Mouse (Mus musculus) layer of hippocampus, postnatal 36 days (tissue): ENCODE measurements at regions not wholly inside any gene's neighbourhood (a gene's known extent, or its start where the extent isn't known, plus 50 kb on each side); places are given as distances from the start of the nearest gene placed in this dataset.

Experiments
- DNase-seq, 2 experiments: peaks; one replicate each; pipeline ENCODE4 v3.0.0; 2022

GRCm38 (mm10) chr4:8953181-8953580, 714.3 kb upstream of the Car8 start:
- no peak for DNase-seq

DNA sequence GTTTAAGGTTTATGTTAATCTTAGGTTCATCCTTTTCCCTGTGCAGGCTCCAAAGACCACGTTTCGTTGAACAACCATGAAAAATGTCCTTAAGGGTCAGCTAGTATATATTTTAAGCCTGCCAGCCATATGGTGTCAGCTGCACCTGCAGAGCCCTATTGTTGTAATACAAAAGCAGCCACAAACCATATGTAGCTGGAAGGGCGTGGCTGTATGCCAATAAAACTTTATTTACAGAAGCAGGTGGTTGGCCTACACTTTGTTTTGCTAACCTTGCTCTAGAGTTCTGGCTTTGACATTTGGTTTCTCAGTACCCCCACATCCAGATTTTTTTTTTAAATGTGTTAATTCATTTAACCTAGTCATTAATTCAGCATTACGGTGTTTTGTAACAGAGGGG, 711.1 kb upstream of the Car8 start:
- no peak for DNase-seq

DNA sequence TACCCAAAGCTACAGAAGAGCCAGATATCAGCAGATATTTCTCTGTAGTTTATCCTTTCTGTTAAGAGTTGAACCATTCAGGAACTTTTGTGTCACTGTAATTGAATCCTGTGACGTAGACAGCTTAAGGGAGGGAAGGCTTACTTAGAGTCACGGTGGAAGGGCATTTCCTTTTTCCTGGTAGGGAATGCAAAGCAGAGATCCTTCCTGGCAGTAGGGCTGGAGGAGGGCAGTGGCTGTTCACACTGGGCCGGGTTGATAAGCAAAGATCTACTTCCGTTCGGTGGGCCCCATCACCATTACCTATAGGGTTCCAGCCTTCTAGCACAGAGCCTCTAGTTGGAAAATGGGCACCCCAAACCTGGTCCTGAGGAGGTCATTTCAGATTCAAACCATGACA, 710.7 kb upstream of the Car8 start:
- no peak for DNase-seq

DNA sequence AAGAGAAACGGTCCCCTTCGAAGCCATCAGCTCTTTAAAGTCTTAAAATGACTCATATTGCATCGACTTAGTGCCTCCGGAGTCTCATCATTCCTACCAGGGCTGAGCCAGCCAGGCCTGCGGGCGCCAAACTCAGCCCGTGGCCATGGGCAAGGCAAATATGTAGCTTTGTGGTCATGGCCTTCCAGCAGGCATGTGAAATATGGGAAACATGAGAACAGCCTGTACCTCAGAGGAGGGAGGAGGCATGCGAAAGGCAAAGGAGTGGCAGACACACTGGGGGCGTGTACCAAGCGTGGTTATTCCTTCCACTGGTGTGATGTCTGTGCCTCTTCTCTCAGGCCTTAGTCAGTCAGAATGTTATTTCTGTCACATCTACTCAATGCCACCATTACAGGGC, 706.3 kb upstream of the Car8 start:
- no peak for DNase-seq

DNA sequence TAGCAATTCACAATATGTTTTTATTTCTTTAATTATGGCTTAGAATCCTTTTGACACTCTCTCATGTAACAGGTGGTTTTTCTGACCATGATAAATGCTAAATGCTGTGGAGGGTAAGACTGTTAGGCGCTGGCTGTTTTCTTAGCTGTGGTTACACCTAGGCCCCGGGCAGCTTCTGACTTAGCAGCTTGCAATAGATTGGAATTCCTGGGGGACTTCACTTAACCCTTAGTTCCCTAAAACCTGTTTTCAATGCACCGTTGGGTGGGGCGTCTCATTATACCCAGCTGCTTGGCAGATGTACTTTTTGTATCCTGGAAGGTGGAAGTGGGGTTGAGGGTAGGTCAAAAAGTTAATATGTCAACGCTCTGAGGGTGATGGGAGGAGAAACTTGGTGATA, 704.2 kb upstream of the Car8 start:
- no peak for DNase-seq

DNA sequence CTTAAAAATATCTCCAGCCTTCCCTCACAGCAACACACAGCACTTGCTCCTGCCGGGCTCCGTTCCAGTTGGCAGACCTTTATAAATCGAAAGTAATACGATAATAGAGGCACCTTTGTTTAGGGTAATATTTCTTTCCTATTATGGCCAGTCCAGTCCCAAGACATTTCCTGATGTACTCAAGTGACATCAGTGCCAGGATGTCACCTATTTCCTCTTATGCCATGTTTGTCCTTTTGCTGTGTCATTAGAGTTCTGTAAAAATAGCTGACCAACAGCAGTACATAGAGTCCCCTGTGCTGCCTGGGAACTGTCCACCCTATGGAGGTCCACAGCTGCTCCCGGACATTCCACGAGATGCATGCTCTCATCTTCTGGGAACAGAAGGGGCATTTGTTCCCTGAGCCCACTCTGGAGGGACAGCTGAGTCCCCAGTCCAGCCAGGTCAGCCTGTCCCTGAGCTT, 700.1 kb upstream of the Car8 start:
- DNase-seq = no peak

DNA sequence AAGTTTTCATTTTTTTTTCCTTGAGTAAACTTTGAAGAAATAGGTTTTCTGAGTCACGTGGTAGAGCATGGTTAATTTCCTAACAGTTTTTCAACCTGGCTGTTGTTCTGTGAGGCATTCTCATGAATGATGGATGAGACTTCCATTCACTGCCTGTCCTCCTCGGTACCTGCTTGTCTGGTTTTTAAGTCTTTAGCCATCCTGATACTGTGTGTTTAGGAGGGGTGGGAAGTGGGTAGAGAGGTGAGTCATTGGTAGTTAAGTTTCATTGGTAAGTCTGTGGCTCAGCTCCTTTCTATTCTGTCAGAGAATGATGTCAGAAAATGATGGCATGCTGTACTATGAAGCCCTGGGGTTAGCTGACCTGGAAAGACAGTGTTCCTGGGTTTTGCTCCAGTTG, 697.1 kb upstream of the Car8 start:
- DNase-seq = no peak

GRCm38 (mm10) chr4:8934541-8934940, 695.7 kb upstream of the Car8 start:
- DNase-seq = no peak

- DNase-seq = no peak
These were observed 690.5 kb upstream of the Car8 start for GRCm38 (mm10) chr4:8929346-8929745.

GRCm38 (mm10) chr4:8928551-8929305, 689.9 kb upstream of the Car8 start:
- DNase-seq = no peak

- DNase-seq = no peak
These were observed 688.5 kb upstream of the Car8 start for GRCm38 (mm10) chr4:8927276-8927906.

DNA sequence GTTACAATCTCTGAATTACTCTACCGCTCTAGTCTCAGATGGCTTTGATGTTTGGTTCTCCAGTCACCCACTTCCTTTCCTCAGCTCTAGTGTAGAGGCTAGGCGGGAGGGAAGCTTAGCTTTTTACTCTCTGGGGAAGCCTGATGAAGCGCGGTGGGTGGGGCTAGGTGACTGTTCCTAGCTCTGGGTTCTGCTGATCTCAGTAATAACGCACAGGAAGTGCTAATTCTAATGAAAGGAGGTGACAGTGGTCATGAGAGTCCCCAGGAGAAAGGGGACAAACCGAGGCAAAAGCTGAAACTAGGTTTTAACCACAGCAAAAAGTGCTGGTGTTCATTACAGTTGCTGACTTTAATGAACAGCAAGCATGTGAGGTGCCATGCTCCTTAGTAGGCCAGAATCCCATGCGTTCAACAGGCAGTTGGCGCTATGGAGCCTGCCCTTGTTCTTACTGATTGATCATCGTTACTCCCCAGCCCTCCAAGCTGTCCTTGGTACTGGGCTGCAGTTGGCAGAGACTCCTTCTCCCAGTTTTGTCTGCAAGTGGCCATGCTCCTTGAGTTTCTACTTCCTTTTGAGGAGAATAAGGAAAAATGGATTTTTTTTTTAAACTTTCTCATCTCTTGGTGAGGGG, 687.9 kb upstream of the Car8 start:
- DNase-seq = no peak

DNA sequence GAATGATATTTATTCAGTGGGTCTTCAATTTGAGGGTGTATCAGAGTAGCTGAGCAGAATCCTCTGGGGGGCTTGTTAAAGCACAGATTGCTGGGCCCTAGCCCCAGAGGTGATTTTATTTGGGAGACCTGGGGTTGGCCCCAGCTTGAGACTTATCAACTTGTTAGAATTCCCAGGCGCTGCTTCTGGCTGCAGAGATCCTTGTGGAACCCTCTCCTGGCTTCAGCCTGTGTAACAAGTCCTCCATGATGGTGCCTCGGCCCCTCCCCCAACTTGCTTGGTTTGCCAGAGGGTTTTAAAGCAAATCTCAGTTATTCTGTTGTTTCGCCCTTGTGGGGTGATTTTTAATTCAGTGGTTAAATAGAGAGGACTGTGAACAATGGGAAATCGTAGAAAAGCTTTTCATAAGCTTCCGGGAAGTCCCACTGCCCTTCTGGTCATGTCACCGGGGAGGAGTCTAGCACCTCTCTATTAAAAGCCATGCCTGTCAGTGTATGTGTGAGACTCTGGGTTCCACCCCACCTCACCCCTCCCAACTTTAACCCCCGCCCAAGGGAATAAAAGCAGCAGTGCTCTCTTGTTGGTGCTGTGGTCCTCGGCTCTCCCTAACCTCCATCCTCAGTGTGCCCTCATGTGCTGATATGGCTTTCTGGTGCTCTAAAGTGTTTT, 684.0 kb upstream of the Car8 start:
- no peak for DNase-seq

DNA sequence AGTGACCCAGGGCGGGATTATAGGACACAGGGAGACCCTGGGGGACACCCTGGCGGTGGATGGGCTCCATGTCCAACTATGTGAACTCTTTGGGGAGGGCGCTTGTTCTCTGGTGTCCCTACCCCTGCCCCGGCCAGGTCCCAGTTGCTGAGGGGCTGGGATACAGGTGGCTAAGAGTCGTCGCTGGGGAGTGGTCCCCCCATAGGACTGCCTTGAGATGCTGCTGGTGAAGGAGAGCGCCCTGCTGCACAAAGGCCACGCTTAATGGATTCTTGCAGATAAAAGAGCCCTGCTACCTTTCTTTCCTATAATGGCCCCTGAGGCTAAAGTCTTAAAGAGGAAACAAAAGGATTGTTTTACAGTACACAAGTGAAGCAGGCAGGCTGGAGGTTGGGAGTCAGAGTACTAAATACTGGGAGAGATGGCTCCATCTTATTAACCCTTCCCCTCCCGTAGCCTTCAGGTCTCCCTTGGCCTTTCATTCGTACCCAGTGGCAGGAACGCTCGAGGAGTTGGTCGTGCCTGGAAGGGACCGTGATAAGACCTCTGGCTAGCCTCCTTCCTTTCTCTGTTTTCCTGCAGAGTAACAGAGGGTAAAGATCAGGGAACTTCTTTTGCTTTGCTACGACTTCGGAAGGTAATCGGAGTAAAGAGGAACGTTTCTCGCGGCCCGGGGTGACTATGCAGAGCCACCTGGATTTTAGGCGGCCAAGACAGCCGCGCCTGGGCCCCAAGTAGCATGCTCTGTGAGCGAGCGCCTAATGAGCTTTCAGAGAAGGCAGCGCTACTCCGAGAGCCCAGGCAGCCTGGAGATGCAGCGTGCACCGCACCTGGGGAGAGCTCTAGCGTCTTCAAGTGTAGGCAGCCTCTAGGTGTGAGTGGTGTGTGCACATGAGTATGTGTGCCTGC, 682.9 kb upstream of the Car8 start:
- DNase-seq = no peak

DNA sequence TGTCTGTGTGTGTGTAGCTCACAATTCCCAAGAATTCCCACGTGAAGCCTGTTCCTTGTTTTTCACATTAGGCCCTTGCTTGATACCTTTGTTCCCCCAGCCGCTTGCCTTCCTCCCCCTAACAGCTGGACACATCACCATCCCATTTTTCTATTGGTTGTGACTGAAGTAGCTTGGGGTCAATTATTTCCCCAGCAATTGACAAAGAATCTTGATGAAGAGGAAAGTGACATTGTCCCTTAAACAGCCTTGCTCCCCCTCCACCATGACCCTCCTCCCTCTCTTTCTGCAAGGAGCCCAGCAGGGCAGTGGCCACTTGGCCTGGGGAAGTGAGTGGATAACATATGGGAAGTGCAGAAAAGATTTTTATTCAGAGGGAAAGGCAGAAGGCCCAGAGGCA, 681.5 kb upstream of the Car8 start:
- no peak for DNase-seq

DNA sequence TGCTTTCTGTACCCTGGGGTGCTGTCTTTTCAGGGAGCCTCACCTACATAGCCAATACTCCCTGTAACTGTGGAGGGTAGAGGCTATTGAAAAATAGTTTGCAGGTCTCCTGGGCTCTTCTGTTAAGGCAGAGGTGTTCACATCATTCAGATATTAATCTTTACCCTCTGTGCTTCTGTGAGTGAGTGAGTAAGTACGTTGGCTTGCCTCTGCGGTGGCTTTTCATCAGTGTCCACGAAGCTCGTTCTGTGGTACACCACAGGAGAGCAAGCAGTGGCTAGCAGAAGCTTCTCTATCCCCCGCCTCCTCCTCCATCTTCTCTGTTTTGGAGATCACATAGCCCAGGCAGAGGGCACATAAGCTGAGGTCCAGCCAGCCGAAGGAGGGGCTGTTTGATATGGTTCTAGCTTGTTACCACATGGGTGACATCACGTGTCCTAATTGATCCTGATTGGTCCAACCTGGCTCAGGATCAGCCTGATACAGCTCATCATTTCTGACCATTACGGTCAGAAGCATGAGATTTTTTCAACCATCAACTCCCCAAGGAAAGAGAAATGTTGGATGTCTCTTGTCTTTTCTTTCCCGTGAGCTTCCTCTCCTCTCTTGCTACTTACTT, 680.6 kb upstream of the Car8 start:
- DNase-seq = no peak
